Mouse (Mus musculus) midbrain, embryonic 14.5 days (tissue): ENCODE measurements around the gene 2010111I01Rik. TPM values are rescaled to one million over a fixed set of nuclear protein-coding genes. Genes with fewer than 3 reads are reported as not detected.

ENCODE experiments used
- ATAC-seq: fragments of 200-750 bp; cut with Nextera tagmentation; 2 replicates; pipeline ENCODE4 v1.8.0; 2017; ENCODE audit warnings: moderate number of reproducible peaks, moderate library complexity; ENCODE audit not compliant: low FRiP score, low TSS enrichment
- DNase-seq: peaks from one replicate; pipeline ENCODE4 v3.0.0-alpha.2; 2015
- H3K27ac ChIP-seq: fragments of 300-500 bp; sonication (generic); replicated peaks from 2 replicates; pipeline ENCODE4 v1.5.1; 2014; ENCODE audit warnings: mild to moderate bottlenecking, low read depth, low read length, moderate library complexity
- H3K27me3 ChIP-seq: fragments of 300-500 bp; sonication (generic); 2 replicates; pipeline ENCODE4 v1.6.1; 2014; ENCODE audit warnings: low read length, control low read depth, mixed read lengths; ENCODE audit not compliant: control insufficient read depth, insufficient read depth
- H3K36me3 ChIP-seq: fragments of 300-500 bp; sonication (generic); 2 replicates; pipeline ENCODE4 v1.6.1; 2014; ENCODE audit warnings: low read length, control low read depth; ENCODE audit not compliant: control insufficient read depth, insufficient read depth
- H3K4me1 ChIP-seq: fragments of 300-500 bp; sonication (generic); 2 replicates; pipeline ENCODE4 v1.6.1; 2014; ENCODE audit warnings: mild to moderate bottlenecking, antibody characterized with exemption, low read length, control low read depth; ENCODE audit not compliant: control insufficient read depth, insufficient read depth
- H3K4me2 ChIP-seq: fragments of 300-500 bp; sonication (generic); 2 replicates; pipeline ENCODE4 v1.6.1; 2014; ENCODE audit warnings: mild to moderate bottlenecking, low read length, moderate library complexity
- H3K4me3 ChIP-seq: fragments of 300-500 bp; sonication (generic); replicated peaks from 2 replicates; pipeline ENCODE4 v1.5.1; 2014; ENCODE audit warnings: low read depth, low read length
- H3K9ac ChIP-seq: fragments of 300-500 bp; sonication (generic); replicated peaks from 2 replicates; pipeline ENCODE4 v1.6.1; 2014; ENCODE audit warnings: mild to moderate bottlenecking, low read length, moderate library complexity
- H3K9me3 ChIP-seq: fragments of 300-500 bp; sonication (generic); 2 replicates; pipeline ENCODE4 v1.6.1; 2016; ENCODE audit warnings: low read length, control low read depth, mixed read lengths; ENCODE audit not compliant: control insufficient read depth
- WGBS: fragments of 180-500 bp; shearing (Covaris S2); extraction: QIAGEN DNeasy Blood & Tissue Kit; methylation state at CpG from one replicate; pipeline ENCODE4 v1.1.7; 2014; 5-methylcytosine and 5-hydroxymethylcytosine counted together
- polyA plus RNA-seq: library from polyadenylated mRNA; unstranded; fragments of >200 nt; fragmentation: Nextera tagmentation; extraction: Ambion mirVana; gene quantifications from 2 replicates; pipeline ENCODE4 v1.2.1, GENCODE M21; 2014

Gene 2010111I01Rik
- polyA plus RNA-seq, 1 experiment from 2014 or later: 32.0 TPM

DNA sequence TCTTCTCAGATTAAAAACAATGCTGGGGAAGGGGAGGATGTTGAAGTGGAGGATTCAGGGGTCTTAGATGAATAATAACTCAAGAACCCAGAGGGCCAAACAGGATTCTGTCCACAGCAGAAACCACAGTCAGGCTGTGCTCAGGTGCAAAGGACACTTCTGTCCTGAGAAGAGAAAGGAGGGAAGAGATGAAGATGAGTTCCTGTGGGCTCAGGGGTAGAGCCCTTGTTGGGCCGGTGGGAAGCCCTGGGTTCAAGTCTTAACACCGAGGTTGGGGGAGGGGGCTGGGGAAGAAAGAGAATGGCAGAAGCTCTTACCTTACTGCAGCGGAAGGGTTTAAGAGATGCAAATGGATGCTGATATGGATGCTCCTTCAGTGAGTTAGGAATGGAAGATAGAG lies 7.7 kb downstream of the 2010111I01Rik start:
- ATAC-seq (no peak), DNase-seq (no peak)
- H3K27me3 ChIP-seq: no peaks in the 10 kb centered on the region
- no peak overlapping the region for H3K4me2 ChIP-seq
- H3K9ac ChIP-seq: no peak overlapping the region
- WGBS: 92% methylated on average over 3 of the region's 3 CpGs
- no peak overlapping the region for H3K4me3 ChIP-seq
- no peaks in the 10 kb centered on the region for H3K36me3 ChIP-seq
- no peaks in the 10 kb centered on the region for H3K9me3 ChIP-seq
- H3K4me1 ChIP-seq: no peaks in the 10 kb centered on the region; the same call in 1 of the 2 replicates
- no peak overlapping the region for H3K27ac ChIP-seq

DNA sequence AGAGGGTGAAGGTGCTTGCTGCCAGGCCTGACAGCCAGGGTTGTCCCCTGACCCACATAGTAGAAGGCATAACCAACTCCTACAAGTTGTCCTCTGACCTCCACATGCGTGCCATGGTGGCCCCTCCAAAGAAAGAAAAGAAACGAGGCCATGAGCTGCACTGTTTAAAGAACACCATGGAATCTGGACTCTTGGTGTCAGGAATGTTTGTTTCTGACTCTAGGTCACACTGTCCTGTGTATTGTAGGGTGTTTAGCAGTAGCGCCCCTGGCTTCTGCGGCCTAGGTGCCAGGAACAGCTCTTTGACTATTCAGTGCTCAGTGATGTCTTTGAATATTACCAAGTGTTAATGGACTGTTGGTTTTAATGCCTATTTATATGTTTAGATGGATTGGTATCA lies 8.4 kb downstream of the 2010111I01Rik start:
- no peaks in the 10 kb centered on the region for H3K9me3 ChIP-seq
- WGBS: 81% methylated on average over 4 of the region's 4 CpGs
- no peak overlapping the region for H3K4me3 ChIP-seq
- H3K9ac ChIP-seq: no peak overlapping the region
- H3K27me3 ChIP-seq: no peaks in the 10 kb centered on the region
- H3K27ac ChIP-seq: no peak overlapping the region
- no peaks in the 10 kb centered on the region; the same call in 1 of the 2 replicates for H3K4me1 ChIP-seq
- DNase-seq (no peak), ATAC-seq (no peak)
- no peak overlapping the region for H3K4me2 ChIP-seq
- no peaks in the 10 kb centered on the region for H3K36me3 ChIP-seq

DNA sequence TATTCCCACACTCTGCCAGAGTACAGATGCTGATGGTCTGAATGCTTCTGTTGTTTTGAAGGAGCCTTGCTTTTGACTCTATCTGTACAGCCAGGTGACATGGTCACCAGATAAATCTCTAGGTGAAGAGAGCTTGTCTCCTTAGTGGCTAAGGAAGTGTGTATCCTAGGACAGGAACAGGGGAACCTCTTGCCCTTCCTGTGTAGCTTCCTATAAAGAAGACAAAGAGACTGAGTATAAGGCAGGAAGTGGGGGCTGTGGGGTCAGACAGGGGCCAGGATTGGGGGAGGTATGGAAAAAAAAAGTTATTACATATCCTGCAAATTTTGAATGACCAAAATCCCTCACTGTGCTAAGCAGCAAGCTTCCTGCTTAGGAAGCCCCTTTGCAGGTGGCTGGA lies 13.4 kb downstream of the 2010111I01Rik start:
- H3K9me3 ChIP-seq: no peaks in the 10 kb centered on the region
- H3K4me3 ChIP-seq: no peak overlapping the region
- no peak overlapping the region for H3K9ac ChIP-seq
- ATAC-seq (no peak), DNase-seq (no peak)
- no peaks in the 10 kb centered on the region for H3K27me3 ChIP-seq
- no peaks in the 10 kb centered on the region for H3K36me3 ChIP-seq
- H3K27ac ChIP-seq: no peak overlapping the region
- no peaks in the 10 kb centered on the region; the same call in 1 of the 2 replicates for H3K4me1 ChIP-seq
- no peak overlapping the region for H3K4me2 ChIP-seq

DNA sequence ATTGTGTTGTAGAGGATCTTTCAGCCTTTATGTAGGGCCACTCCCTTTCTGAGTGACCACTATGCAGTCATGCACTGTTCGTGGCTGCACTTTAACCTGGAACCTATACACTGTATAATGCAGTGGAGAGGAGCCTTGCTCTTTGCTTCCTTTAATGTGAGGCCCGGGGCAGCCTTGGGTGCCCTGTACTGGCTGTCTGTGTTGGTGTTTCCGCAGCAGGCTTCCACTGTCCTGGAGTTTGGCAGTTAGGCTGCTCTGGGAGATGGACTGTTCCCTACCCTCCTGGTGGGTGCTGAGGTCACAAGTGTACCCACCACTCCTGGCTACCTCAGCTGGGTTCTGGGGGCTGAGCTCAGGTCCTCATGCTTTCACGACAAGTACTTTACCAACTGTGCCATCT lies 14.1 kb downstream of the 2010111I01Rik start:
- H3K36me3 ChIP-seq: no peaks in the 10 kb centered on the region

DNA sequence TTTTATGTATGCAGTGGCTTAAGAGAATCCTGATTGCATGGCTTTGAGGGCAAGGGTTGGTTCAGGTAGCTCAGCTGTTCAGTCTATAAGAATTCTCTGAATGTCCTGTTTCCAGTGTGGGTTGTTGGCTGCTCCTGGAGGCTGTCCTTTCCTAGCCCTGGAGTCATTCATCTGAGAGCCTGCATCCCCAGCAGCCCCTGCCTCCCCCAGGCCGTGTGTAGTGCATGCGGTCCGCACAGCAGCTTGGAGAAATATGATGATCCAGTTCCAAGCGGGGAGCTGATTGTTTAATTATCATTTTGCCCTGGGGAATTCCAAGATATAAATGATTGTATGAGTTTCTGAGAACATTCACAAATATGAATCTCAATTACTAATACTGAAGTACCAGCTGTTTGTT lies 14.5 kb downstream of the 2010111I01Rik start:
- H3K4me3 ChIP-seq: no peak overlapping the region
- H3K9ac ChIP-seq: no peak overlapping the region
- 81% methylated on average over 4 of the region's 4 CpGs for WGBS
- ATAC-seq (no peak), DNase-seq (no peak)
- H3K4me2 ChIP-seq: no peak overlapping the region
- H3K4me1 ChIP-seq: no peaks in the 10 kb centered on the region
- no peaks in the 10 kb centered on the region for H3K9me3 ChIP-seq
- H3K36me3 ChIP-seq: no peaks in the 10 kb centered on the region
- H3K27me3 ChIP-seq: no peaks in the 10 kb centered on the region
- no peak overlapping the region for H3K27ac ChIP-seq

More for the DNA sequence above, 14.1 kb downstream of the 2010111I01Rik start:
- H3K27me3 ChIP-seq: no peaks in the 10 kb centered on the region
- H3K4me3 ChIP-seq: no peak overlapping the region
- no peak for DNase-seq
- ATAC-seq: no peak
- 85% methylated on average over 4 of the region's 4 CpGs for WGBS
- H3K27ac ChIP-seq: no peak overlapping the region
- H3K9me3 ChIP-seq: no peaks in the 10 kb centered on the region
- H3K4me2 ChIP-seq: no peak overlapping the region
- H3K9ac ChIP-seq: no peak overlapping the region
- H3K4me1 ChIP-seq: no peaks in the 10 kb centered on the region; the same call in 1 of the 2 replicates

DNA sequence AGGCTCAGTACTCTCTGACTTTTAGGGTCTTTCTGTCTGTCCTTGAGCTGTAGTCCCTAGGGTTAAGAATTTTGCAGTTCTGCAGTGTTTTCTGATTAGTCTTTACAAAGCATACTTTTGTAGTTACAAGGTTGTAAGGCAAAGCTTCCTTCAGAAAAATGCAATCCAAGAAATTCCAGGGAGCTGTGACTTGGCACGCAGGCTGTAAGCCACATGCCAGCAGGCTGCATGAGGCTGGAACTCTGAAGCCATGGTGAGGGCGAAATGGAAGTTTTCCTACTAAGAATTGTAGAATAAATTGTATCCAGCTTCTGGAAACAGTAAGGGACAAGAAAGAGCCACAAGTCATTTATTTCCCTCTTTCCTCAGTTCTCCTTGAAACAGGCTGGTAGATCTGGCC lies 15.4 kb downstream of the 2010111I01Rik start:
- DNase-seq (no peak), ATAC-seq (no peak)
- Histone ChIP-seq H3K4me3 (no peak overlapping the region), H3K9ac (no peak overlapping the region), H3K4me1 (no peaks in the 10 kb centered on the region), H3K9me3 (no peaks in the 10 kb centered on the region), H3K27ac (no peak overlapping the region), H3K36me3 (no peaks in the 10 kb centered on the region), H3K27me3 (no peaks in the 10 kb centered on the region), H3K4me2 (no peak overlapping the region)
- WGBS: 92% methylated on average over 2 of the region's 2 CpGs

DNA sequence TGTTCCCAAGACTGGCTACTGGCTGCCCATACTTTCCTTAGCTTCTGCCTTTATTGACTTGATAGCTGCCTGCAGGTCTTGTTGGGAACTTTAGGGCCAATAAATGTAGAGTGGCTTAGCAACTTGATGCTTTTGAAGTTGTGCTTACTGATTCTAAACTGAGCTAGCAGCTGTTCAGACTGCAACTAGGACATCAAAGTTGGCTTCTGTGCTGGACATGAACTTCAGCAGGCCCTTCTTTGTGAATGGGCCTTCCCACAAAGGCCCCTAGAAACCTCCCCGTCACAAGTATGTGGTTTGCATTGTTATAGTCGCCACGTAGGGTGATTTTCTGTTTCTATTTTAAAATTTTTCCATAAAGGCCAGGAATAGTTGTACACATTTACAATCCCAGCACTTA lies 19.8 kb downstream of the 2010111I01Rik start:
- Histone ChIP-seq H3K4me3 (no peak overlapping the region), H3K27ac (no peak overlapping the region), H3K36me3 (no peaks in the 10 kb centered on the region), H3K27me3 (no peaks in the 10 kb centered on the region), H3K9ac (no peak overlapping the region), H3K4me1 (no peaks in the 10 kb centered on the region), H3K4me2 (no peak overlapping the region), H3K9me3 (no peaks in the 10 kb centered on the region)
- DNase-seq: no peak
- no peak for ATAC-seq
- WGBS: 81% methylated on average over 3 of the region's 3 CpGs

DNA sequence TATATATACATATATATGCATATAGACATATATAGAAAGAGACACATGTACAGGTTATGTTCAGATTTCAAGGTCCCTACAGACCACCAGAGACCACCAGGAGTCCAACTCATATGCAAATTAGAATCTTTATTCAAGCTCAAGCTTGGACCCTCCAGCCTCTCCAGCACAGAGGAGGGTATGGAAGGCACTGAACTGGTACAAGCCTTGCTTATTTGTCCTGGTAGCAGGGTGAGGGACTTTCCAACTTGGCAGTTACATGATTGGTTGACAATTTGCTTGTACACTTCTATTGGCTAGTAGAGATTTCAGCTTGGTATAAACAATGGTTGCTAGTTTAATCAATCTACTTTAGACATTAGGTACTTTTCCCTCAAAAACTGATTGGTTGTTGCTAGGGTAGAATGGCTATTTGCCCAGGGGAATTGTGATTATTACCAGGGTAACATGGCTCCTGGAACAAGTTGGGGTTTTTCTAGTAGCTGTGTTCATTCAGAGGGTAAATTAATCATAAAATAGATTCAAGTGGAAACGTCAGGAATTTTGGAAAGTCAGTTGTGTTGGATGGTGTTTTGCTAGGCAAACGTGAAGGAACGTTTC lies 25.3 kb downstream of the 2010111I01Rik start:
- H3K27ac ChIP-seq: no peak overlapping the region
- no peak for ATAC-seq
- no peaks in the 10 kb centered on the region for H3K27me3 ChIP-seq
- H3K9me3 ChIP-seq: no peaks in the 10 kb centered on the region
- H3K4me1 ChIP-seq: no peaks in the 10 kb centered on the region
- no peak overlapping the region for H3K9ac ChIP-seq
- 91% methylated on average over 3 of the region's 3 CpGs for WGBS
- H3K4me3 ChIP-seq: no peak overlapping the region
- H3K36me3 ChIP-seq: no peaks in the 10 kb centered on the region
- no peak overlapping the region for H3K4me2 ChIP-seq
- DNase-seq: no peak

DNA sequence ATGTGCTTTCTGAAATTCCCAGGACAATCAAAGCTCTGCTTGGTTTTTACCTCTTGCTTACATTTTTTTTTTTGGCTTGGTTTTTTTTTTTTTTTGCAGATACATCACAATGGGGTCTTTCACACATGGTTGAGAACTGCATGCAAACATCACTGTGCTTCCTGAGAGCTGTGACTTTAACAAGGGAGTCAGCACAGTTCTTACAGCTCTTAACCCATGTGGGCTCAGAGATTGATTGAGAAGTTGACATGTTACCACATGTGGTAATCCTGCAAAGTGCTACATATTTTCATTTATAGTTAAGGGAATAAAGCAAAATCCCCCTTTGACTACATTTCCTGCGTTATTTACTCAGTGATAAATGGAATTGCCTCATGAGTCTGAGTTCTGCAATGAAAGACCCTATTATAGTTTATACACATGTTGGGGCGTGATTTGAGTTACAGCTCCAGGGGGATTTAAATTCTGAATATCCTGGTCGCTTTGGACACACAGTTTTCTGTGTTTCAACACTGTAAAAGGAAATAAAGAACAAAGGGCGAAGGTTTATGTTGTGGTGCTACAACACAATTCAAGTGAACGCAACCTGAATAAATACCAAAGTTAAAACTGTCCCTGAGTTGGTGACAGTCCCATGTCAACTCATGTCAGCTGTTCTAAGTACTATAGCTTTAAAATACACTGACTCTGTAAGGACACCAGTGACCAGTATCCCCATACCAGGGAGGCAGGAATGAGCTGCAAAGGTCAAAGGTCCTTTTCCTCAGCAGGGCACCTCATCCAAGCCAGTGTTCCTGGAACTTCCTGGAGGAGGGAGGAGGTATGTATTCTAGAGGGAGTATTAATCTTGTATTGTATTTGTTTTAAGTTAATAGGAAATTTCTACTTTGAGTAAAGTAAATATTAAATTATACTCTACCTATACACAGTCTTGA lies 29.1 kb downstream of the 2010111I01Rik start:
- H3K9ac ChIP-seq: no peak overlapping the region
- no peaks in the 10 kb centered on the region for H3K27me3 ChIP-seq
- H3K4me1 ChIP-seq: no peaks in the 10 kb centered on the region
- 87% methylated on average over 5 of the region's 5 CpGs for WGBS
- no peak overlapping the region for H3K27ac ChIP-seq
- H3K4me2 ChIP-seq: no peak overlapping the region
- H3K4me3 ChIP-seq: no peak overlapping the region
- no peaks in the 10 kb centered on the region for H3K9me3 ChIP-seq
- DNase-seq (no peak), ATAC-seq (no peak)
- no peaks in the 10 kb centered on the region for H3K36me3 ChIP-seq
